In genomic region chr2:77918474-77918873, GRCm38 (mm10) we compare ENCODE assay signal across 18 mouse cellular contexts.
"Had no signal": no experiment of that assay in that cellular context is flagged by ENCODE, and none has a peak within 500 bp of the region (broad histone marks: within the 10 kb centered on the region; RNA-seq: fewer than 3 reads in every experiment).

No protein-coding gene starts in this region.

- DNase-seq: lung, adult 18-20 months; lung, embryonic 14.5 days; lung, postnatal 10 days; lung, postnatal 4 days; midbrain, embryonic 14.5 days; retina, postnatal 1 day; right cerebral cortex, adult 18-20 months; right cerebral cortex, postnatal 25 days; right cerebral cortex, postnatal 4 days; spleen, adult 18-20 months; thymus, adult 18-20 months; thymus, postnatal 14 days; thymus, postnatal 36 days had no signal

- H3K4me3 ChIP-seq: midbrain, embryonic 10.5 days; midbrain, embryonic 12.5 days; myocyte; neural tube, embryonic 13.5 days; neural tube, embryonic 15.5 days had no signal

- H3K4me1 ChIP-seq: midbrain, embryonic 10.5 days; midbrain, embryonic 12.5 days; neural tube, embryonic 13.5 days; neural tube, embryonic 15.5 days had no signal

- H3K27me3 ChIP-seq: midbrain, embryonic 12.5 days; neural tube, embryonic 13.5 days; neural tube, embryonic 15.5 days had no signal

- H3K27ac ChIP-seq: midbrain, embryonic 10.5 days; midbrain, embryonic 12.5 days; neural tube, embryonic 13.5 days; neural tube, embryonic 15.5 days had no signal
